Mouse (Mus musculus): ENCODE measurements around the gene Nop2. TPM values are rescaled to one million over a fixed set of nuclear protein-coding genes. Genes with fewer than 3 reads are reported as not detected.

Gene Nop2
- total RNA-seq (2021) (10 to 100 TPM; 40.9 to 51.7 TPM), polyA plus RNA-seq (2012; rRNA removed) (8.0 and 12.0 TPM in 2 replicates)
- long read RNA-seq, transcript Nop2-201 (16 exons, 2,597 nt): major isoform, 43 of 54 reads
- long read RNA-seq, partial matches to known transcripts: 5 of 54 reads
- long read RNA-seq, other reads (novel, unspliced or antisense): 6 of 54 reads

- DNase-seq: peak; percentile 90
These were observed at the start of gene Nop2 for GRCm38 (mm10) chr6:125131302-125132156. Gene Nop2 (plus strand): TSS chr6:125131909.

- no peak for DNase-seq
These were observed 48.8 kb upstream of the Nop2 start for GRCm38 (mm10) chr6:125082801-125083386.

GRCm38 (mm10) chr6:125084424-125084823, 47.3 kb upstream of the Nop2 start:
- peak; percentile 69 for DNase-seq

GRCm38 (mm10) chr6:125087937-125088336, 43.8 kb upstream of the Nop2 start:
- no peak for DNase-seq

- peak; percentile 88 for DNase-seq
These were observed 43.0 kb upstream of the Nop2 start for GRCm38 (mm10) chr6:125088561-125089321.

- DNase-seq: peak; percentile 86
These were observed 42.0 kb upstream of the Nop2 start for GRCm38 (mm10) chr6:125089521-125090321.

- no peak for DNase-seq
These were observed 41.2 kb upstream of the Nop2 start for GRCm38 (mm10) chr6:125090341-125091085.

GRCm38 (mm10) chr6:125092372-125092771, 39.3 kb upstream of the Nop2 start:
- DNase-seq: no peak

GRCm38 (mm10) chr6:125094843-125095242, 36.9 kb upstream of the Nop2 start:
- DNase-seq: no peak

GRCm38 (mm10) chr6:125095391-125096278, 36.1 kb upstream of the Nop2 start, which contains the start of gene Chd4:
Gene Chd4 (plus strand): TSS chr6:125095981.
- peak; percentile 95 for DNase-seq

GRCm38 (mm10) chr6:125096279-125096596, 35.5 kb upstream of the Nop2 start:
- DNase-seq: no peak

GRCm38 (mm10) chr6:125096597-125097345, 34.9 kb upstream of the Nop2 start:
- DNase-seq: peak; percentile 82

- DNase-seq: no peak
These were observed 34.4 kb upstream of the Nop2 start for GRCm38 (mm10) chr6:125097346-125097689.

- no peak for DNase-seq
These were observed 33.8 kb upstream of the Nop2 start for GRCm38 (mm10) chr6:125097951-125098350.

- peak; percentile 47 for DNase-seq
These were observed 33.2 kb upstream of the Nop2 start for GRCm38 (mm10) chr6:125098513-125098912.

GRCm38 (mm10) chr6:125099421-125099971, 32.2 kb upstream of the Nop2 start:
- peak; percentile 51 for DNase-seq

GRCm38 (mm10) chr6:125101444-125101843, 30.3 kb upstream of the Nop2 start:
- no peak for DNase-seq

GRCm38 (mm10) chr6:125104223-125104622, 27.5 kb upstream of the Nop2 start:
- no peak for DNase-seq

- DNase-seq: no peak
These were observed 24.0 kb upstream of the Nop2 start for GRCm38 (mm10) chr6:125107705-125108104.
